Mouse (Mus musculus) lung, adult 2 months (tissue): ENCODE results near the gene Zc3hav1l. TPM values are rescaled to one million over a fixed set of nuclear protein-coding genes. Genes with fewer than 3 reads are reported as not detected.

Source experiments
- DNase-seq: peaks from one replicate; pipeline ENCODE4 v3.0.0; 2022
- H3K4me1 ChIP-seq: fragments of 200-500 bp; 2 replicates; pipeline ENCODE4 v1.6.1; 2011; ENCODE audit warnings: low read length; ENCODE audit not compliant: control insufficient read depth, insufficient read depth
- H3K4me3 ChIP-seq: fragments of 200-500 bp; replicated peaks from 2 replicates; pipeline ENCODE3; 2011; ENCODE audit warnings: low read depth, mild to moderate bottlenecking, control low read depth, low read length; ENCODE audit errors: extremely low read depth
- CTCF ChIP-seq: fragments of 200-500 bp; IDR thresholded peaks from 2 replicates; pipeline ENCODE4 v1.5.1; 2011; ENCODE audit warnings: mild to moderate bottlenecking, low read length, control low read depth; ENCODE audit not compliant: insufficient read depth
- POLR2A ChIP-seq: fragments of 200-500 bp; IDR thresholded peaks from 2 replicates; pipeline ENCODE4 v1.6.1; 2011; ENCODE audit warnings: low read depth, mild to moderate bottlenecking, control low read depth, low read length, borderline replicate concordance; ENCODE audit errors: extremely low read depth
- WGBS: fragments of 180-500 bp; shearing (Covaris S2); methylation state at CpG from one replicate; pipeline ENCODE4 v1.1.7; 2018; 5-methylcytosine and 5-hydroxymethylcytosine counted together
- polyA plus RNA-seq: library from polyadenylated mRNA; depleted of rRNA; stranded (reverse); fragments of >200 nt; gene quantifications from 2 replicates; pipeline ENCODE4 v1.2.3, GENCODE M21; 2012

The Zc3hav1l gene
- polyA plus RNA-seq, 1 experiment = 4.4 TPM

GRCm38 (mm10) chr6:38292871-38293646 is 6.0 kb downstream of the Zc3hav1l start:
- TF ChIP-seq POLR2A (no peak), CTCF (no peak)

GRCm38 (mm10) chr6:38284422-38284821 is 14.6 kb downstream of the Zc3hav1l start:
- no peaks in the 10 kb centered on the region for H3K4me1 ChIP-seq
- WGBS = 98% methylated on average over 19 of the region's 19 CpGs
- no peak for DNase-seq
- no peak overlapping the region for H3K4me3 ChIP-seq
- TF ChIP-seq CTCF (no peak), POLR2A (no peak)

More at GRCm38 (mm10) chr6:38292871-38293646, 6.0 kb downstream of the Zc3hav1l start:
- Histone ChIP-seq H3K4me1 (peaks cover 2% of the 10 kb centered on the region), H3K4me3 (no peak overlapping the region)
- 74% methylated on average over 11 of the region's 11 CpGs for WGBS
- DNase-seq = no peak

GRCm38 (mm10) chr6:38264466-38264865 is 34.6 kb downstream of the Zc3hav1l start:
- TF ChIP-seq POLR2A = no peak
- no peak for TF ChIP-seq CTCF
- 61% methylated on average over 7 of the region's 7 CpGs for WGBS
- Histone ChIP-seq H3K4me3 (no peak overlapping the region), H3K4me1 (no peaks in the 10 kb centered on the region)
- DNase-seq = no peak

- TF ChIP-seq POLR2A (no peak), CTCF (no peak)
- no peaks in the 10 kb centered on the region for H3K4me1 ChIP-seq
- H3K4me3 ChIP-seq = no peak overlapping the region
- 60% methylated on average over 5 of the region's 5 CpGs for WGBS
- DNase-seq = no peak
Measured at GRCm38 (mm10) chr6:38263393-38264159, 35.5 kb downstream of the Zc3hav1l start.

- DNase-seq = no peak
- Histone ChIP-seq H3K4me3 (no peak overlapping the region), H3K4me1 (no peaks in the 10 kb centered on the region)
- TF ChIP-seq POLR2A = no peak
- TF ChIP-seq CTCF = no peak
- WGBS = 68% methylated on average over 4 of the region's 4 CpGs
Measured at GRCm38 (mm10) chr6:38261877-38262276, 37.2 kb downstream of the Zc3hav1l start.

- no peak for DNase-seq
- TF ChIP-seq CTCF (no peak), POLR2A (no peak)
- Histone ChIP-seq H3K4me1 (peaks cover 6% of the 10 kb centered on the region; the same call in 1 of the 2 replicates), H3K4me3 (no peak overlapping the region)
- WGBS = 98% methylated on average over 8 of the region's 8 CpGs
Measured at GRCm38 (mm10) chr6:38257506-38257905, 41.6 kb downstream of the Zc3hav1l start.

GRCm38 (mm10) chr6:38256793-38257192 is 42.3 kb downstream of the Zc3hav1l start:
- TF ChIP-seq POLR2A (no peak), CTCF (no peak)

GRCm38 (mm10) chr6:38255794-38256193 is 43.3 kb downstream of the Zc3hav1l start:
- Histone ChIP-seq H3K4me1 (peaks cover 6% of the 10 kb centered on the region; the same call in 1 of the 2 replicates), H3K4me3 (no peak overlapping the region)
- WGBS = 73% methylated on average over 2 of the region's 2 CpGs
- TF ChIP-seq POLR2A = no peak
- TF ChIP-seq CTCF = no peak
- no peak for DNase-seq

More at GRCm38 (mm10) chr6:38256793-38257192, 42.3 kb downstream of the Zc3hav1l start:
- WGBS = 93% methylated on average over 4 of the region's 4 CpGs
- no peak overlapping the region for H3K4me3 ChIP-seq
- peaks cover 6% of the 10 kb centered on the region; the same call in 1 of the 2 replicates for H3K4me1 ChIP-seq
- no peak for DNase-seq
